Mouse (Mus musculus) liver, embryonic 11.5 days (tissue): ENCODE data around the gene 4430402I18Rik. TPM values are rescaled to one million over a fixed set of nuclear protein-coding genes. Genes with fewer than 3 reads are reported as not detected.

ENCODE experiments used
- ATAC-seq: fragments of 200-750 bp; cut with Nextera tagmentation; replicated peaks from 2 replicates; pipeline ENCODE4 v1.8.0; 2017; ENCODE audit warnings: moderate number of reproducible peaks, mild to moderate bottlenecking, moderate TSS enrichment, moderate library complexity; ENCODE audit not compliant: low FRiP score
- DNase-seq: peaks from one replicate; pipeline ENCODE4 v3.0.0-alpha.2; 2017; ENCODE audit warnings: low spot score
- H3K27ac ChIP-seq: fragments of 300-500 bp; sonication (generic); 2 replicates; pipeline ENCODE4 v1.5.1; 2014; ENCODE audit warnings: mild to moderate bottlenecking, low read depth, low read length, control low read depth
- H3K27me3 ChIP-seq: fragments of 300-500 bp; sonication (generic); replicated peaks from 2 replicates; pipeline ENCODE4 v1.6.1; 2014; ENCODE audit warnings: low read length, mixed read lengths; ENCODE audit not compliant: control insufficient read depth, insufficient read depth
- H3K36me3 ChIP-seq: fragments of 300-500 bp; sonication (generic); 2 replicates; pipeline ENCODE4 v1.6.1; 2014; ENCODE audit warnings: mild to moderate bottlenecking, low read length, moderate library complexity, mixed read lengths; ENCODE audit not compliant: control insufficient read depth, insufficient read depth
- H3K4me1 ChIP-seq: fragments of 300-500 bp; sonication (generic); replicated peaks from 2 replicates; pipeline ENCODE4 v1.6.1; 2014; ENCODE audit warnings: low read length, mixed read lengths; ENCODE audit not compliant: control insufficient read depth, insufficient read depth
- H3K4me2 ChIP-seq: fragments of 300-500 bp; sonication (generic); 2 replicates; pipeline ENCODE4 v1.6.1; 2014; ENCODE audit warnings: mild to moderate bottlenecking, control low read depth, moderate library complexity
- H3K4me3 ChIP-seq: fragments of 300-500 bp; sonication (generic); 2 replicates; pipeline ENCODE4 v1.5.1; 2014; ENCODE audit warnings: low read depth, low read length, control low read depth
- H3K9ac ChIP-seq: fragments of 300-500 bp; sonication (generic); 2 replicates; pipeline ENCODE4 v1.6.1; 2014; ENCODE audit warnings: low read depth, low read length, control low read depth
- H3K9me3 ChIP-seq: fragments of 300-500 bp; sonication (generic); 2 replicates; pipeline ENCODE4 v1.6.1; 2016; ENCODE audit warnings: low read length, inconsistent platforms, mixed read lengths; ENCODE audit not compliant: control insufficient read depth
- WGBS: fragments of 180-500 bp; shearing (Covaris S2); extraction: QIAGEN DNeasy Blood & Tissue Kit; methylation state at CpG from one replicate; pipeline ENCODE4 v1.1.7; 2014; 5-methylcytosine and 5-hydroxymethylcytosine counted together
- polyA plus RNA-seq: library from polyadenylated mRNA; unstranded; fragments of >200 nt; fragmentation: Nextera tagmentation; extraction: Ambion mirVana; gene quantifications from 2 replicates; pipeline ENCODE4 v1.2.1, GENCODE M21; 2014

The 4430402I18Rik gene
- polyA plus RNA-seq, 1 experiment from 2014 or later = 0.70 TPM

GRCm38 (mm10) chr19:28951251-28951650, 16.3 kb downstream of the 4430402I18Rik start:
- Histone ChIP-seq H3K4me2 (no peak overlapping the region), H3K9me3 (no peaks in the 10 kb centered on the region), H3K36me3 (no peaks in the 10 kb centered on the region), H3K27ac (no peak overlapping the region), H3K4me3 (no peak overlapping the region), H3K27me3 (no peaks in the 10 kb centered on the region; the same call in 1 of the 2 replicates), H3K4me1 (no peaks in the 10 kb centered on the region), H3K9ac (no peak overlapping the region)
- WGBS = 81% methylated on average over 5 of the region's 5 CpGs
- DNase-seq (no peak), ATAC-seq (no peak)

DNA sequence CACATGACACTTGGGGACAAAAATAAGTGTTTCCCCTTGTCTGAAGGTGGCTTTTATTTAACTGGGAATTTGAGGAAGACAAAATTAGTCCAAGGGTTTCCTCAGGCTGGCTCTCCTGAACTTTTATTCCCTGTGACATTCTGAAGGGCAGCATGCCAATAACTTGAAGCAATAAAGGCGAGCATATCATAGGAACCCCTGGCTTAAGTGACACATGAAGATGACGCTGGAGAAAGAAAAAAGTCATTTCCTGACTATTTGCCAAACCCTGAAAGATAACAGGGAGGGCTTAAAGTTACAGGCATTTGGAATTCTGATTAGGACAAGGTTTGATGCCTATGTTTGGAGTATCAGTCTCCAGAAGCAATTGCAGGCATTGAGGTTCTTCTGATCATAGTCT, 20.3 kb downstream of the 4430402I18Rik start:
- no peak overlapping the region for H3K4me2 ChIP-seq
- H3K36me3 ChIP-seq = no peaks in the 10 kb centered on the region
- no peak overlapping the region for H3K4me3 ChIP-seq
- no peak for DNase-seq
- H3K9ac ChIP-seq = no peak overlapping the region
- no peaks in the 10 kb centered on the region for H3K4me1 ChIP-seq
- no peak for ATAC-seq
- 27% methylated on average over 2 of the region's 2 CpGs for WGBS
- H3K27ac ChIP-seq = no peak overlapping the region
- no peaks in the 10 kb centered on the region for H3K9me3 ChIP-seq
- no peaks in the 10 kb centered on the region; the same call in 1 of the 2 replicates for H3K27me3 ChIP-seq

DNA sequence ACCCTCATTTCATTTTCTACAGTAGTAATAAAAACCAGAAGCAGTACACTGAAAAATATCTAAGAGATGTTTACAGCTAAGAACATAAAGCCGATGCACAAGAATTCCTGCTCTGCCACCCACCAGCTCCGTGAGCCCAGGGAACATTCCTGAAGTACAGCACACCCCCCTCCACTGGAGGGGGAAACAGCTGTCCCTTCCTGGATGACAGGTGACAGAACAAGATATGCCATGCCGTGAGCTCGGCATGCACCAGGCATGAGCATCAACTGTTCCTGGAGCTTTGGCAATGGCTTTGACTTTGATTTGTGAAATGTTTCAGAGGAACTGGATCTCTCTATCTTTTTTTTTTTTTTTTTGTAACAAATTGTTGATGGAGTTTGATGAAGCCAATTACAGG, 20.8 kb downstream of the 4430402I18Rik start:
- no peaks in the 10 kb centered on the region; the same call in 1 of the 2 replicates for H3K27me3 ChIP-seq
- no peaks in the 10 kb centered on the region for H3K4me1 ChIP-seq
- no peak overlapping the region for H3K9ac ChIP-seq
- no peaks in the 10 kb centered on the region for H3K36me3 ChIP-seq
- DNase-seq (no peak), ATAC-seq (no peak)
- no peak overlapping the region for H3K27ac ChIP-seq
- 46% methylated on average over 4 of the region's 4 CpGs for WGBS
- H3K4me2 ChIP-seq = no peak overlapping the region
- H3K4me3 ChIP-seq = no peak overlapping the region
- H3K9me3 ChIP-seq = no peaks in the 10 kb centered on the region

DNA sequence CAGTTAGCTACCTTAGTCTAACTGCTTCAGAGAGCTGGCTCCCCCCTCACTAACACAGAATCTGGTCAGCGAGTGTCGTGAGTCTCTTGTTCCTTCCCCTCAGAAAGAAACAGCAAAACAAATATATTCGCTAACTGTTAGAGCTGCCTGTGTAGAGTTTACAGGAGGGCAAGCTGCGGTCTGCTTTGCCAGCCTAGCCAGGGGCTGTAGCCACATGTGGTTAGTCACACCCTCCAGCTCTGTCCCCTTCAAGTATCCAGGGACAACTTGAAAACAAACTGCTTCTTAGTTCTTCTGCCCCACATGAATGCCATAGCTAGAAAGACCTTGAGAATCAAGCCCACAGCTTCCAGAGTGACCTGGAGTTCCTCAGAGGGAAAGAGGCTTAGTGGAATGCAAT, 26.3 kb downstream of the 4430402I18Rik start:
- DNase-seq = no peak
- ATAC-seq = no peak
- H3K4me2 ChIP-seq = no peak overlapping the region
- H3K27me3 ChIP-seq = no peaks in the 10 kb centered on the region
- no peak overlapping the region for H3K4me3 ChIP-seq
- H3K36me3 ChIP-seq = no peaks in the 10 kb centered on the region
- no peaks in the 10 kb centered on the region for H3K9me3 ChIP-seq
- H3K9ac ChIP-seq = no peak overlapping the region
- WGBS = 67% methylated on average over 4 of the region's 4 CpGs
- H3K27ac ChIP-seq = no peak overlapping the region
- H3K4me1 ChIP-seq = 0 out of 2 replicates have a peak, but pooled peaks cover 3% of the 10 kb centered on the region

DNA sequence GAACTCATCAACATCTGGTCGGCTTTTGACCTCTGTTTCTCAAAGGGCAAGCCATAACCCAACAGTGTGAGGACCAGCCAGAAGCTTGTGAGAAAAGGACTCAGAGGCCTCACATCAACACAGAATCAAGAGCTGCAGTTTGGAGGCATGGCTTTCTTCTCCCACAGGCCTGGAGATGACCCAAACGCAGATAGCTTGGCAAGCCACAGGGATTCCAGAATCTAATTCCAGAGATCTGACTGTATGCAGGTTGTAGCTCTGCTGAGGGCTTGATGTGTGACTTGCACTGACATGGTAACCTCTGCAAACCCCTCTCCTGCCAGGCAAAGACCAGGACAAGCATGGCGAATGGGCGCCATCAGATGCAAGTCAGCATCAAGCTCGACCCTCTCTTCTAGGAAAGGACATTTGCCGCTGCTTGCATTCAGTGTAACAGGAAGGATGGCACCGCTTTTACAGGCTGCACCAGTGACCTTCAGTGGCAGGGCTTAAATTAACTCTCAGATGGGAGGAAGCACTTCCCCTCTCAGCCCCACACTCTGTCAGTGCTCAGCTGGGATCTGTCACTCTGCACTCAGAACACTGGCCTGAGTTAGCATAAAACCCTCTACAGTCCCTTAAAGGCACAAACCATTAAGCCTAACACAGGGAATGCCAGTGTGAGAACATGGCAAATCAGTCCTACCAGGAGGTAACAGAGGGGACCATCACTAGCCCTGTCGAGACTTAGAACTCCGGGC, 27.3 kb downstream of the 4430402I18Rik start:
- Histone ChIP-seq H3K4me2 (no peak overlapping the region), H3K4me1 (0 out of 2 replicates have a peak, but pooled peaks cover 3% of the 10 kb centered on the region), H3K27ac (no peak overlapping the region), H3K9me3 (no peaks in the 10 kb centered on the region), H3K27me3 (no peaks in the 10 kb centered on the region), H3K9ac (no peak overlapping the region), H3K4me3 (no peak overlapping the region), H3K36me3 (no peaks in the 10 kb centered on the region)
- DNase-seq = no peak
- 57% methylated on average over 9 of the region's 9 CpGs for WGBS
- no peak for ATAC-seq

DNA sequence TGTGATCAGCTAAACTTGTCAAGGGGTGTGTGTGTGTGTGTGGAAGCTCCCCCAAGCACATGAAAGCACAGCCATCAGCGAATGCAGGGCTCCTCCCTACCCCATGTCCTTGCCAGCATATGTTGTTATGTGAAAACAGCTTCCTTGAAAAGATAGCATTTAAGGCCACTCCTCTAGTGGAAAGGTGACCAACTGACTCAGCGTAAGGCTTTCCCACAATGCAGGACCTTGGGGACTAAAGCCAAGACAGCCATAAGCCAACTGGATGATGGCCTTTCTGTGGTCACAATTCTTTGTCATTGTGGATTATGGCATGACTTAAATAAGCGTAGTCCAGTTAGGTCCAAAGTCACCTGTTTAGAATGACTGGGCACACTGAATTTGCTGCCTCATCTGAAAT, 32.7 kb downstream of the 4430402I18Rik start:
- Histone ChIP-seq H3K27me3 (no peaks in the 10 kb centered on the region), H3K9me3 (no peaks in the 10 kb centered on the region), H3K4me1 (no peaks in the 10 kb centered on the region), H3K9ac (no peak overlapping the region), H3K4me3 (no peak overlapping the region), H3K36me3 (no peaks in the 10 kb centered on the region), H3K27ac (no peak overlapping the region), H3K4me2 (no peak overlapping the region)
- WGBS = 77% methylated on average over 3 of the region's 3 CpGs
- DNase-seq (no peak), ATAC-seq (no peak)

- no peak for ATAC-seq
- no peaks in the 10 kb centered on the region for H3K27me3 ChIP-seq
- no peaks in the 10 kb centered on the region for H3K36me3 ChIP-seq
- no peak for DNase-seq
- H3K4me1 ChIP-seq = peaks cover 4% of the 10 kb centered on the region; the same call in 1 of the 2 replicates
- no peaks in the 10 kb centered on the region for H3K9me3 ChIP-seq
- no peak overlapping the region for H3K4me2 ChIP-seq
- no peak overlapping the region for H3K27ac ChIP-seq
- no peak overlapping the region for H3K4me3 ChIP-seq
- H3K9ac ChIP-seq = no peak overlapping the region
These were observed 38.6 kb downstream of the 4430402I18Rik start for GRCm38 (mm10) chr19:28929034-28929433.

DNA sequence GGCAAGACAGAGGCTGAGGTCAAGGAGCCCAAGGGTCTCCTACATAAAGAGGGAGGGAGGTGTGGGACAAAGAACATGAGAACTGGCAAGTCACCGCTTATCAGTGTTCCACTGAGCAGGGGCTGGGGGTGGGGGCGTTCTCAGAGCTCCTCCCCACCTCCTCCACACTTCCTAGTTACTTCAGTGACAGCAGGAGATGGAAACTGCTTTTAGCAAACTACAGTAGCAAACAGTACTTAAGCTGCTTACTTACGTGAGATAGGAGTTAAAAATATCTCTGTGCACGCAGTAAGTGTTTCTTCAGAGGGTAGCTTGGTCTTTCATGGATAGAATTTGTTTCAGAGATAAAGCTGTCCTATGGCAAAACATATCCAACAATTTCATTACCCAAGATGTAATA, 40.2 kb downstream of the 4430402I18Rik start:
- Histone ChIP-seq H3K9ac (no peak overlapping the region), H3K9me3 (no peaks in the 10 kb centered on the region), H3K27me3 (no peaks in the 10 kb centered on the region), H3K27ac (no peak overlapping the region), H3K4me2 (no peak overlapping the region), H3K4me1 (peaks cover 4% of the 10 kb centered on the region; the same call in 1 of the 2 replicates), H3K4me3 (no peak overlapping the region), H3K36me3 (no peaks in the 10 kb centered on the region)
- DNase-seq (no peak), ATAC-seq (no peak)
- WGBS = 22% methylated on average over 4 of the region's 4 CpGs

DNA sequence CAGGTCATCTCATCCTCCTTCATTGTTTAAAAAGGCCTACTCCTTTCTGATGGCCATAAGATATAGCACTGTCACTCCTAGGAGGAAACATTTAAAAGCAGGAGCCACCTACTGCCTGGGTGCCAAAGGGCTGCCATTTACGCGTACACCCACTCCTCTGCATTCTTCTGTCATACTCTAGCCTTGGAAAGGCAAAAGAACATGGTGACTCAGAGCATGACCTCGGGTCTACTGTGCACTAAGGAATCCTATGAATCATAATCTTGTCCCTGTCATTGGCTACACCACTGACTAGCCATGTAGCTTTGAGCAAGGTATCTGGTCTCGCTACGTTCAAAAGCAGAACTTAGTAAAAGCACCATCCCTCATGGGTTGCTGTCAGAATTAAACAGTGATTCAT, 41.2 kb downstream of the 4430402I18Rik start:
- no peak overlapping the region for H3K9ac ChIP-seq
- H3K4me1 ChIP-seq = peaks cover 4% of the 10 kb centered on the region; the same call in 1 of the 2 replicates
- no peak for ATAC-seq
- no peak overlapping the region for H3K4me2 ChIP-seq
- H3K27me3 ChIP-seq = no peaks in the 10 kb centered on the region
- DNase-seq = no peak
- H3K36me3 ChIP-seq = no peaks in the 10 kb centered on the region
- WGBS = 81% methylated on average over 5 of the region's 5 CpGs
- H3K9me3 ChIP-seq = no peaks in the 10 kb centered on the region
- H3K27ac ChIP-seq = no peak overlapping the region
- H3K4me3 ChIP-seq = no peak overlapping the region
